Mouse (Mus musculus) cerebellum, adult 2 months (tissue): ENCODE data around the gene 4933430I17Rik. TPM values are rescaled to one million over a fixed set of nuclear protein-coding genes. Genes with fewer than 3 reads are reported as not detected.
"Not testable (repeated sequence)": the region's sequence is repeated elsewhere in the genome, so short reads cannot be mapped to it uniquely, and the experiment has no call there.

Experiments used
- DNase-seq, 2 experiments: peaks; one replicate each; pipeline ENCODE4 v3.0.0; 2021
- H3K27ac ChIP-seq: fragments of 200-500 bp; 2 replicates; pipeline ENCODE4 v1.5.1; 2012; ENCODE audit warnings: low read length, control low read depth, inconsistent platforms; ENCODE audit not compliant: insufficient read depth
- H3K27me3 ChIP-seq: fragments of 200-500 bp; 2 replicates; pipeline ENCODE4 v1.6.1; 2012; ENCODE audit warnings: inconsistent platforms, mild to moderate bottlenecking, low read length, moderate library complexity; ENCODE audit not compliant: control insufficient read depth, insufficient read depth
- H3K4me1 ChIP-seq: fragments of 200-500 bp; 2 replicates; pipeline ENCODE4 v1.6.1; 2011; ENCODE audit warnings: low read length; ENCODE audit not compliant: control insufficient read depth, insufficient read depth
- H3K4me3 ChIP-seq: fragments of 200-500 bp; replicated peaks from 2 replicates; pipeline ENCODE3; 2011; ENCODE audit warnings: mild to moderate bottlenecking, low read depth, low read length, control low read depth; ENCODE audit not compliant: insufficient read depth
- CTCF ChIP-seq: fragments of 200-500 bp; IDR thresholded peaks from 2 replicates; pipeline ENCODE4 v1.5.1; 2011; ENCODE audit warnings: low read depth, mild to moderate bottlenecking, control low read depth, low read length, moderate library complexity, borderline replicate concordance; ENCODE audit not compliant: insufficient read depth
- POLR2A ChIP-seq: fragments of 200-500 bp; IDR thresholded peaks from 2 replicates; pipeline ENCODE4 v1.6.1; 2011; ENCODE audit warnings: low read length, control low read depth, borderline replicate concordance; ENCODE audit not compliant: insufficient read depth
- WGBS: fragments of 180-500 bp; shearing (Covaris S2); methylation state at CpG from one replicate; pipeline ENCODE4 v1.1.7; 2018; 5-methylcytosine and 5-hydroxymethylcytosine counted together
- polyA plus RNA-seq: library from polyadenylated mRNA; depleted of rRNA; stranded (reverse); fragments of >200 nt; gene quantifications from 2 replicates; pipeline ENCODE4 v1.2.3, GENCODE M21; 2012; rRNA removed

The 4933430I17Rik gene
- polyA plus RNA-seq, 1 experiment, result 0.72 TPM

DNA sequence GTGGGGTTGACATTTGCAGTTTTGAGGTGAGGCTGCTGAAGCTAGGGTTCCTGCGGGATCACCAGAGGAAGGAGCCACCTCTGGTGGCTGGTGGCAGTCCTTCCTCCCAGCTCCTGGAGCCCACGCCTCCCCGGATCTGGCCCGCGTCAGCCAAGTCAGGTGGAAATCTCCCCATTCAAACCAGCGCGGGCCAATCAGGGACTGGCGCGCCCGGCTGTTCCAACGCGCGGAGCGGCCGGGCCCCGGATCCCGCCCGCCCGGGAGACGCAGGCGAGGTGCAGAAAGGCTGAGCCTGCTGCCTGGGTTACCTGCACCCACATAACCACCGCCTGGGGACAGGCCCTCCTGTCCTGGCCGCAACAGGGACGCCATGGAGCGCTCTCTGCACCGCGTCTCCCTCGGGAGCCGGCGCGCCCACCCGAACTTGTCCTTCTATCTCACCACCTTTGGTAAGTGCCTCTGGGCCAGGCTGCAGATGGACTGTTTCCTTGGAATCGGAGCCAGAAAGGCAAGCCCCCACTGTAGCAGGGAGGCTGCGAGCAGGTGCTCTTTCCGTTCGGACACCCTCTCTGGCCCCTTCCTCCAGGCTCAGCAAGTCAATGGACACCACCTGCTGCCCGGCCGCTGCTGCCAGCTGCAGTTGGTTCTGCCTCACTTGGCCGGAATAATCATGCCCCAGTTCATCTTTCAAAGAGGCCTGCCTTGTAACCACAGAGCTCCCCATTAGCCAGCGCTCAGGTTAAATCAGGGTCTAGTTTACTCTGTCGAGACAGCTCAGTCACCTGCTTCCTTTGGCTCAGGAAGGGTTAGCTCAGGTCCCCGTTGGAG is 58.3 kb downstream of the 4933430I17Rik start:
- TF ChIP-seq POLR2A, result peak; percentile 20; the same call in 1 of the 2 replicates
- TF ChIP-seq CTCF, result no peak
- peak overlapping the region; percentile 58 for H3K27ac ChIP-seq
- H3K4me3 ChIP-seq, result peak overlapping the region; percentile 50
- 2% methylated on average over 42 of the region's 42 CpGs for WGBS
- no peaks in the 10 kb centered on the region for H3K27me3 ChIP-seq
- H3K4me1 ChIP-seq, result peaks cover 14% of the 10 kb centered on the region
- DNase-seq, result peak in 1 of 2 experiments; percentile 82

DNA sequence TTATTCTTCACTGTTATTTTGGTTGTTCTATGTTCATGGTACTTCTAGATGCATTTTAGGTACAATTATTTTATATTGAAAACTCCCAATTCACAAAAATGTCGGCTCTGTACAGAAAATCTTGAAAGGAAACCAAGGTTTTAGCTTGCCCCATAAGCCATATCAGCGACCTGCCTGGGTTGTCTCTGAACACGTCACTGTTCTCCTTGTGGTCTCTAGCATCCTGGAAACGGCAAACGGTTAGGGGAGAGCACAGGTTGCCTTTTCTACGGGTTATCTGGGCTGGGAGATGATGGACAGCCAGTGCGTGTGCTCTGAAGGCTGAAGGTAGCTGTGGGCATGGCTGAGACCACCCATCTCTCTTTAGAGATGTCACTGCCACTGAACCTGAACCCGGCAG is 61.9 kb downstream of the 4933430I17Rik start:
- no peak for DNase-seq
- Histone ChIP-seq H3K4me1 (peaks cover 8% of the 10 kb centered on the region), H3K4me3 (no peak overlapping the region), H3K27ac (no peak overlapping the region), H3K27me3 (no peaks in the 10 kb centered on the region)
- TF ChIP-seq CTCF (no peak), POLR2A (no peak)
- WGBS, result 94% methylated on average over 8 of the region's 8 CpGs

DNA sequence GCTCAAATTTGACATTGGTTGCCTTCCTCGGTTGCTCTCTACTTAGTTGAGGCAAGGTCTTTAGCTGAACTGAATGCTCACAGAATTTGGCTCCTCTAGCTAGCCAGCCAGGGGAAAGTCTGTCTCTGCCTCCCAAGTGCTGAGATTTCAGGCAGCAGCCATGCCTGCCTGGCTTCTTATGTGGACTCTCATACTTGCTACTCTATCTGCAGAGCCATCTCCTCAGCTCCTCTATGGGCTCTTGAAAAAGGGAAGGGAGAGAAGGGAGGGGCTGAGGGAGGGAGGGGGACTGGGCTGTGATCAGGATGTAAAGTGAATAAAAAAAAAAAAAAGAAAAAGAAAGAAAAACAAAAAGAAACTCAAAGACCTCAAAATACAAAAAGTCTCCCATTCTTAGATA is 65.7 kb downstream of the 4933430I17Rik start:
- Histone ChIP-seq H3K4me3 (no peak overlapping the region), H3K27ac (no peak overlapping the region), H3K27me3 (no peaks in the 10 kb centered on the region), H3K4me1 (peaks cover 4% of the 10 kb centered on the region; the same call in 1 of the 2 replicates)
- DNase-seq, result no peak
- WGBS, result 93% methylated on average over 1 of the region's 1 CpGs
- TF ChIP-seq CTCF, result no peak
- no peak for TF ChIP-seq POLR2A

DNA sequence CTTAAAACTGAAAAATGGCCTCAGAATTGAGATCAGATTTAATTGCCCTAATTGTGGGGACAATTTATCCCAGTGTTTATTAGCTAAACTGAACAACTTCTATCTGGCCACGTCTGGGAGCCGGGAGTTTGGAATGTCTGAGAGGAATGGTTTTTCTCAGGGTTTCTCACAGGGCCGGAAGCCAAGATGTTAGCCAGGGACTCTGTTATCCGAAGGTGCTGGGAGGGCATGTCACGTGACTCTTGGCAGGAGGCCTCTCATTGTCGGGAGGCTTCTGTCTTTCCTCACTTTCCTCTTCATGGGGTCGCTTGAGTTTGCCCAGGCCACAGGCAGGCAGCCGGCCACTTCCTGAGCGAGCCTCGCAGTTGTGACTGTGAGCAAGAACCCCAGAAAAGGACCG is 66.2 kb downstream of the 4933430I17Rik start:
- Histone ChIP-seq H3K27me3 (no peaks in the 10 kb centered on the region), H3K27ac (no peak overlapping the region), H3K4me3 (no peak overlapping the region), H3K4me1 (peaks cover 8% of the 10 kb centered on the region)
- 56% methylated on average over 11 of the region's 11 CpGs for WGBS
- DNase-seq, result no peak
- TF ChIP-seq POLR2A, result no peak
- no peak for TF ChIP-seq CTCF

DNA sequence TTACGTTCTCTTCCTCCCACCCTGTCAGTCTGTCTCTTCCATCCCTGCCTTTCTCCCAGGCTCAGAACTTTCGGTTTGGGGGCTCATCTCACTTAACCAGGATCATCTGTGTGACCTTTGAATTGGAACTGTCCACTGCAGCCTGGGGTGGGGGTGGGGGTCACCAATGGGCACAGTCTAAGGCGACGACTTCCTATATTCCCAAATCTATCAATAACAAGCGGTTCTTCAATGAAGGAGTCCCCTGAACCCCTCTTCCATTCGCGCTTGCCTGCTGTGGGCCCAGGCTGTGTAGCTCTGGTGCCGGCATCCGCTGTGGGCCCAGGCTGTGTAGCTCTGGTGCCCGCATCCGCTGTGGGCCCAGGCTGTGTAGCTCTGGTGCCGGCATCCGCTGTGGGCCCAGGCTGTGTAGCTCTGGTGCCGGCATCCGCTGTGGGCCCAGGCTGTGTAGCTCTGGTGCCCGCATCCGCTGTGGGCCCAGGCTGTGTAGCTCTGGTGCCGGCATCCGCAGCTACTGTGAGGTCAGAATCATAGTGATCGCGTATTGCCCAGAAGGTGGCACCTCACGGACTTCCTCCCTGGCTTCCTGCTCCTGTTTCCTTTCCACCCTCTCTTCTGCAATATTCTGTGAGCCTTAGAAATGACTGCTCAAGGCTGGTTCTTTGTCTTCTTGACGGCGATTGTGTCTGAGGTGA is 68.5 kb downstream of the 4933430I17Rik start:
- H3K27ac ChIP-seq, H3K27me3 ChIP-seq, H3K4me3 ChIP-seq, DNase-seq: not testable (repeated sequence)
- peaks cover 12% of the 10 kb centered on the region for H3K4me1 ChIP-seq
- 96% methylated on average over 24 of the region's 24 CpGs for WGBS

DNA sequence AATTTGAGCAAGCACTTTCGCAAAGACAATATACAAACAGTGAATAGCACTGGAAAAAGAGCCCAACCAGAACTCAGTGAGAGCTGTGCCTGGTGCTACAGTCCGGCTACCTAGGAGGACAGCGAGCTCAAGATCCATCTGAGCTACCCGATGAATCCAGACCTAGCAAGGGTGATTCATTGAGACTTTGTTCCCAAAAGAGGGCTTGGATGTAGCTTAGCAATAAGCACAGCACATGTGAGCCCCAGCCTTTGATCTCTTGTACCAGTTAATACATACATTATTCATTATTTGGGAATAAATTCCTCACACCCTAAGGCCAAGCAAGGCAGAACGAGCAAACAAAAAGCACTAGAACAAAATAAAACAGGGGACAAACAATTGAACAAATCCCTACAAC is 69.3 kb downstream of the 4933430I17Rik start:
- 90% methylated on average over 5 of the region's 5 CpGs for WGBS
- DNase-seq, result no peak
- TF ChIP-seq POLR2A (no peak), CTCF (no peak)
- Histone ChIP-seq H3K27me3 (no peaks in the 10 kb centered on the region), H3K27ac (no peak overlapping the region), H3K4me3 (no peak overlapping the region), H3K4me1 (peaks cover 12% of the 10 kb centered on the region)

DNA sequence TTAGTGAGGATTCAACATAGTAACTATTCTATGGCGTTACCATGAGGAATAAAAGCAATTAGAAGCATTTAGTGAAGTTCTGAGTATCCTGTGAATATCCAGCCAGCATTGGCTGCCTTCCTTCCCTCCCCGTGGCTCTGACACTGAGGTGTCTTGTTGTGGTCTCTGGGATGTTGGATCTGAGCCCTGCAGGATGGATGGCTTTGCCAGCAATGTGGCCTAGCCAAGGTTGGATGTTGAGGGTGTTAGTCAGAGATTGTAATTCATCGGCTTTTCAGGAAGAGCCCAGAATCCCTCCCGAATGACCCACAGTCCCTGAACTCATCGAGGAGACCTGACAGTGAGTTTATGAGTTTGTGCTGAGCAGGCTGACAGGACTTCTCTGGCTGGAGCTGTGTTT is 70.9 kb downstream of the 4933430I17Rik start:
- TF ChIP-seq POLR2A (no peak), CTCF (no peak)

More for the DNA sequence above, 70.9 kb downstream of the 4933430I17Rik start:
- Histone ChIP-seq H3K27me3 (no peaks in the 10 kb centered on the region), H3K4me3 (no peak overlapping the region), H3K27ac (no peak overlapping the region), H3K4me1 (peaks cover 12% of the 10 kb centered on the region)
- WGBS, result 10% methylated on average over 5 of the region's 5 CpGs
- peak; percentile 47 to 67 for DNase-seq

Other genes with a start within 250 kb of the 4933430I17Rik start
- gene Fkbp15, start 164.8 kb upstream of the 4933430I17Rik start, polyA plus RNA-seq, result 26.4 and 28.5 TPM in 2 replicates
- gene Slc31a1, start 164.6 kb upstream of the 4933430I17Rik start, polyA plus RNA-seq, result 20.8 and 24.1 TPM in 2 replicates
- gene Cdc26, start 116.7 kb upstream of the 4933430I17Rik start, polyA plus RNA-seq, result 55.0 and 65.8 TPM in 2 replicates
- gene Prpf4, start 116.6 kb upstream of the 4933430I17Rik start, polyA plus RNA-seq, result 20.4 and 21.2 TPM in 2 replicates
- gene Rnf183, start 90.1 kb upstream of the 4933430I17Rik start, polyA plus RNA-seq, result 0.07 TPM in 1 of 2 replicates, not detected in the other
- gene Wdr31, start 54.5 kb upstream of the 4933430I17Rik start, polyA plus RNA-seq, result 3.1 and 3.9 TPM in 2 replicates
- gene Bspry, start 45.3 kb upstream of the 4933430I17Rik start, polyA plus RNA-seq, result 1.2 and 1.3 TPM in 2 replicates
- 9.3 and 9.7 TPM in 2 replicates for gene Hdhd3, start 21.9 kb upstream of the 4933430I17Rik start, polyA plus RNA-seq
- 64.4 and 72.3 TPM in 2 replicates for gene Alad, start 5.5 kb upstream of the 4933430I17Rik start, polyA plus RNA-seq
- 31.0 and 34.5 TPM in 2 replicates for gene Pole3, start 301 bp upstream of the 4933430I17Rik start, polyA plus RNA-seq
- gene Rgs3, start 34.5 kb downstream of the 4933430I17Rik start, polyA plus RNA-seq, result 92.7 and 97.5 TPM in 2 replicates